Mouse (Mus musculus) activated CD4-positive, CD25-positive, alpha-beta regulatory T cell, adult 9 weeks (primary cell): Measurements from ENCODE around the gene Pate3. TPM values are rescaled to one million over a fixed set of nuclear protein-coding genes. Genes with fewer than 3 reads are reported as not detected.

Experiments used
- polyA plus RNA-seq: library from polyadenylated mRNA; unstranded; fragments of 100-300 nt; shearing (Covaris generic); gene quantifications from one replicate; pipeline ENCODE4 v1.2.1, GENCODE M21; 2017

The Pate3 gene
- not detected for polyA plus RNA-seq

DNA sequence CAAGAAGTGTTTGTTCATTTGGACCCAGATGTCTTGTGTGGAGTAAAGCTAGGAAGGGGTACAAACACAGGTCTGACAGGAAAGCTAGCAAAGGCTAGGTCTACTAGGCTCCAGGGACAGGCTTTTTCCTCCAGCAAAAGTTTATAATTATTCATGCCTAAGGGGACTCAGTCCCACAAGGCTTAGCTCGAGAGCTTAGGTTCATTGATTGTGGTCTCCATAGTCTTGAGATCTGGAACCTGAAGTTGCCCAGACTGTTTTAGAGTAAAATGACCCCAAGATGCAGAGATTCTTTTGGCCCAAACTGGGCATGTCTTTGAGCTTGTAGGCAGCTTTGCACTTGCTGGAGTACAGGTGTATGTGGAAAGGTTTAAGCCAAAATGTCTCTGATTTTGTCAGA, at the start of gene Pate3:
TSS of gene Pate3 (minus strand) at position 101 of the 400 bp plus-strand sequence.

DNA sequence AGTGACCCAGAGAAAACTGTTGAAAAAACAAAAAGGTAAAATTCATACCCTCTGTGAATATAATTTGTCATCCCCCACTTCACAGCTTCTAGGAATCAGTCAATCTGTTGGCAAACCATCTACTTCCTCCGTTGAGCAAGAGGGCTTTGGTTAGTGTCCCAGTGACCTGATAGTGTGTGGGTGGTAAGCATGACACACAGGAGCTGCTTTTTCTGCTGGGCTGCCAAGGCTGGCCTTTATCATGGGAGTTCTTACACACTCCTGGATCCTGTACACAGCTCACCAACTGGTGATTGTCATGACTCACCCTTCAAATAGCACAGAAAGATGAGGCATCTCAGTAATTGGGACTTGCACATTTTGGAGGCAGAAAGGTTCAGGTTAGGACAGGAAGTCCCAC, 39.0 kb upstream of the Pate3 start, which contains the start of gene Pate1:
TSS of gene Pate1 (minus strand) at position 378 of the 400 bp plus-strand sequence.

DNA sequence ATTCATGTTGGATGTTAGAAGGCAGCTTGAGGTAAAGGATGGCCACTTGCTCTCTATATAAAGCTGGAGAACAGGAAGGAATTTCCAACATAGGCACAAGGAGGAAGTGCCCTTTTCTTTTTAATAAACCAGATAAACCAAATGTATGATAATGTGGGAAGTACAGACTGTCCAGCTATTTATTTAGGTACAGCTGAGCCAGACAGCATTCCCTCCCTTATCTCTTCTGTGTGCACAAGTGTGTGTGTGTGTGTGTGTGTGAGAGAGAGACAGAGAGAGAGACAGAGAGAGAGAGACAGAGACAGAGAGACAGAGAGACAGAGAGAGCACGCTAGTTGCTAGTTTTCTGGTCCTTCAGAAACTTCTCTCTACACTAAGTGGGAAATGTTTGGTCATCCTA, 36.2 kb downstream of the Pate3 start, which contains the start of gene Pate4:
TSS of gene Pate4 (minus strand) at position 101 of the 400 bp plus-strand sequence.

Other genes starting within 250 kb of the Pate3 start
- gene Cdon, start 227.1 kb downstream of the Pate3 start, polyA plus RNA-seq: 3.8 TPM
- gene Gm1113, start 129.9 kb downstream of the Pate3 start, polyA plus RNA-seq: not detected
- 0.09 TPM for gene Ddx25, start 89.7 kb downstream of the Pate3 start, polyA plus RNA-seq
- gene Pus3, start 89.6 kb downstream of the Pate3 start, polyA plus RNA-seq: 42.1 TPM
- gene Pate2, start 77.9 kb downstream of the Pate3 start, polyA plus RNA-seq: not detected
- 11.9 TPM for gene Hyls1, start 77.8 kb downstream of the Pate3 start, polyA plus RNA-seq
- gene Pate4, start 36.3 kb downstream of the Pate3 start, polyA plus RNA-seq: not detected
- not detected for gene Pate1, start 39.2 kb upstream of the Pate3 start, polyA plus RNA-seq
- not detected for gene Gm17677, start 92.8 kb upstream of the Pate3 start, polyA plus RNA-seq
- not detected for gene Gm17727, start 129.9 kb upstream of the Pate3 start, polyA plus RNA-seq
- not detected for gene Gm27235, start 141.9 kb upstream of the Pate3 start, polyA plus RNA-seq
- gene D730048I06Rik, start 141.9 kb upstream of the Pate3 start, polyA plus RNA-seq: not detected
- gene 9230110F15Rik, start 195.9 kb upstream of the Pate3 start, polyA plus RNA-seq: not detected